Mouse (Mus musculus): Measurements from ENCODE around the gene Ambra1. TPM values are rescaled to one million over a fixed set of nuclear protein-coding genes. Genes with fewer than 3 reads are reported as not detected.

Ambra1 gene
- polyA plus RNA-seq, 1 experiment from 2014 or later = 7.3 TPM

DNA sequence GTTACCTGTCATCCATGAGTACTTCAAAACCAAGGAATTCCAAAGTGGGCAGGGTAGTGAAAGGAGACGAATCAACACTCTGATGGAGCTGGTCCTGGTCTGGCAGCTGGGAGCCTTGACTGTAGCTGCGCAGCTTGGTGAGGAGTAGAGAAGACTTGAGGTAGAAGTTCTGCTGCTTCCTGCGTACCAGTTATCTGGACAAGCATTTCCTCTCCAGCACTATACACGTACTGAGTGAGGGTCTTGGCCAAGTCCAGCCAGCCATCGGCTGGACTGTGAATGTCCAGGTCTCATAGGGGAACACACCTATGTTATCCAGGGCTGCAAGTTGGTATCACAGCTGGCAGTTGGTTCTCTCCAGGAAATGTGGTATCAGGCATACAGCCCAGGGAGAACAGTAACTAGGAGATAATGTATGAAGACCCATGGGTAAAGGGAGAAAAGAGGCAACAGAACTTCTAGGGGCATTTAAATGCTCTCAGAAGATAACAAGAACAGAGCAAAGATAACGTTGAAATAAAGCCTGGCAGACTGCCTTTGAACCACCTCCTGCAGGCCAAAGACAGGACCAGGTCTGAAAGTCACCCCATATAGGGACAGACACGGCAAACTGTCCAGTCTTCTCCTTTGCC is 186.5 kb downstream of the Ambra1 start:
- ATAC-seq = no peak
- WGBS = 85% methylated on average over 7 of the region's 7 CpGs
- no peaks in the 10 kb centered on the region for H3K9me3 ChIP-seq (ENCODE audit: low read length)
- H3K9ac ChIP-seq (replicated peaks; ENCODE audit: low read depth) = no peak overlapping the region
- peaks cover 42% of the 10 kb centered on the region for H3K36me3 ChIP-seq (ENCODE audit: insufficient read depth, low read length)
- H3K4me3 ChIP-seq (ENCODE audit: low read depth, low read length) = no peak overlapping the region
- H3K4me2 ChIP-seq (replicated peaks; ENCODE audit: low read depth, low read length) = no peak overlapping the region
- no peak overlapping the region for H3K27ac ChIP-seq (ENCODE audit: low read length)
- no peak for DNase-seq (ENCODE audit: low spot score)
- no peak for TF ChIP-seq CTCF (IDR thresholded peaks at IDR 0.05)
- no peak for TF ChIP-seq EP300 (IDR thresholded peaks at IDR 0.05)
- H3K4me1 ChIP-seq (ENCODE audit: insufficient read depth, low read depth, low read length) = no peaks in the 10 kb centered on the region
- H3K27me3 ChIP-seq (replicated peaks; ENCODE audit: insufficient read depth, low read length) = peaks cover 10% of the 10 kb centered on the region; the same call in 1 of the 2 replicates

DNA sequence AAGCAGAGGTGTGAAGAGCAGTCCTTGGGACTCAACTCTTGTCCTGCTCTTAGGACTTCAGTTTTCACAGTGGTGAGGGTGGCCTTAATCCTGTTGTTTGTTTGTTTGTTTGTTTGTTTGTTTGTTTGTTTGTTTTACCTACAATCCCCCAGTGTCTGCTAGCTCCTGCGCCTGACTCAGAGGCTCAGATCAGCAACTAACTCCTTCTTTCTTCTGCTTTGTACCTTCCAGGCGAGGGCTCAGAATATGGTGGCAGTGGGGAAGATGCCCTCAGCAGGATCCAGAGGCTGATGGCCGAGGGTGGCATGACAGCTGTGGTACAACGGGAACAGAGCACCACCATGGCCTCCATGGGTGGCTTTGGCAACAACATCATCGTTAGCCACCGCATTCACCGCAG is 187.2 kb downstream of the Ambra1 start:
- Histone ChIP-seq H3K9me3 (ENCODE audit: low read length) (no peaks in the 10 kb centered on the region), H3K36me3 (ENCODE audit: insufficient read depth, low read length) (peaks cover 36% of the 10 kb centered on the region)
- TF ChIP-seq EP300 (IDR thresholded peaks at IDR 0.05) = no peak
- no peak for TF ChIP-seq CTCF (IDR thresholded peaks at IDR 0.05)

DNA sequence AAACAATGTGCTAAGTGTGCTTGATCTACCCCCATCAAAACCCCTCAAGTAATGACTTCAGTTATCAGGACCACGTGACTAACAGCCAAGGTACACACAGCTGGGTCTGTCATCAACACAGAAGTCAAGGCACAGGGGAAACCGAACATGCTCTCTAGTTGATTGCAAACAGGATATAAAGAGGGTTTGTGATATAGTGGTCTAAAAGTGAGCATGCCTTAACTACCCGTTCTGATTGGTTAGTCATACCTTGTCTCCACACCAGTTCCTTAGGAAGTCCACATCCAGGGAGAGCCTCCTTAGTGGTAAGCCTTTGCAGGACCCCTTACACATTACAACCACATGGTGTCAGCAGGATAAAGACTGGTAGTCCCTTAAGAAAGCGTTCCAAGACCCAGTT is 190.2 kb downstream of the Ambra1 start:
- Histone ChIP-seq H3K36me3 (ENCODE audit: insufficient read depth, low read length) (peaks cover 19% of the 10 kb centered on the region; the same call in 1 of the 2 replicates), H3K4me2 (replicated peaks; ENCODE audit: low read depth, low read length) (no peak overlapping the region), H3K4me1 (ENCODE audit: insufficient read depth, low read depth, low read length) (peaks cover 12% of the 10 kb centered on the region), H3K4me3 (ENCODE audit: low read depth, low read length) (no peak overlapping the region), H3K27ac (ENCODE audit: low read length) (no peak overlapping the region), H3K9me3 (ENCODE audit: low read length) (no peaks in the 10 kb centered on the region), H3K9ac (replicated peaks; ENCODE audit: low read depth) (no peak overlapping the region), H3K27me3 (replicated peaks; ENCODE audit: insufficient read depth, low read length) (peaks cover 36% of the 10 kb centered on the region)
- WGBS = 46% methylated on average over 4 of the region's 4 CpGs
- ATAC-seq (no peak), DNase-seq (ENCODE audit: low spot score) (no peak)
- TF ChIP-seq EP300 (IDR thresholded peaks at IDR 0.05) (no peak), CTCF (IDR thresholded peaks at IDR 0.05) (no peak)

More for the DNA sequence above, 187.2 kb downstream of the Ambra1 start:
- ATAC-seq (no peak), DNase-seq (ENCODE audit: low spot score) (no peak)
- peaks cover 17% of the 10 kb centered on the region for H3K27me3 ChIP-seq (replicated peaks; ENCODE audit: insufficient read depth, low read length)
- H3K9ac ChIP-seq (replicated peaks; ENCODE audit: low read depth) = no peak overlapping the region
- no peak overlapping the region for H3K27ac ChIP-seq (ENCODE audit: low read length)
- H3K4me3 ChIP-seq (ENCODE audit: low read depth, low read length) = no peak overlapping the region
- WGBS = 89% methylated on average over 7 of the region's 7 CpGs
- H3K4me1 ChIP-seq (ENCODE audit: insufficient read depth, low read depth, low read length) = peaks cover 5% of the 10 kb centered on the region; the same call in 1 of the 2 replicates
- H3K4me2 ChIP-seq (replicated peaks; ENCODE audit: low read depth, low read length) = no peak overlapping the region

DNA sequence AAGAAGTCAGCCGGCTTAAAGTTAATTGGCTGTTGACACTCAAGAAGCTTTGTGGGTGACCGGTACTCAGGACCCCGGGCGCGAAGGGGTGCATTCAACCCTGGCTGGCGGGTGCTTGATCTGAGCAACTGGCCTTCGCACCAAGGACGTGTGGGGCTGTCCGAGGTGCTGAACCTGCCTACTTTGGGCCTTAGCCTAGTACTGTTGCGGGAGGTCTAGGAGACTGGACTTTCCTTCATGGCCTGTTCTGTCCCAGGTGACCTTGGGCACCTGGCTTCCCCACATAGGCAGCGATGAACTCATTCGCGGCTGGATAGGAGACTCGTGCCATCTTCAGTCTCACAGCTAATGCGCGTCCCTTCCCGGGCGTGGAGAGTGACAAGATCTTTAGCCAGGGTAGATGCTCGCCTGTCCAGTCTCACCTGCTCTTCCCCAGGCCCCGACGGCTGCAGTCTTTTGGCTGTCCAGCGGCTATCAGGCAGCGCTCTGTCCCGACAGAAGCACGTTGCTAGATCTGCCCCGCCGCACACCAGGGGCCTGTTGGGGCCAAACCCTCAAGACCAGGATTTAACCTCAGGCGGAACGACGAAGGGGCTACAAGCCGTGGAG is 191.4 kb downstream of the Ambra1 start:
- peaks cover 36% of the 10 kb centered on the region for H3K27me3 ChIP-seq (replicated peaks; ENCODE audit: insufficient read depth, low read length)
- peak; percentile 67 for ATAC-seq
- H3K27ac ChIP-seq (ENCODE audit: low read length) = no peak overlapping the region
- H3K9ac ChIP-seq (replicated peaks; ENCODE audit: low read depth) = no peak overlapping the region
- peak overlapping the region; percentile 69 for H3K4me2 ChIP-seq (replicated peaks; ENCODE audit: low read depth, low read length)
- 3% methylated on average over 31 of the region's 31 CpGs for WGBS
- peaks cover 19% of the 10 kb centered on the region; the same call in 1 of the 2 replicates for H3K36me3 ChIP-seq (ENCODE audit: insufficient read depth, low read length)
- peak; percentile 75 for DNase-seq (ENCODE audit: low spot score)
- no peaks in the 10 kb centered on the region for H3K9me3 ChIP-seq (ENCODE audit: low read length)
- TF ChIP-seq EP300 (IDR thresholded peaks at IDR 0.05) (no peak), CTCF (IDR thresholded peaks at IDR 0.05) (no peak)
- H3K4me3 ChIP-seq (ENCODE audit: low read depth, low read length) = peak overlapping the region; percentile 43
- peaks cover 12% of the 10 kb centered on the region for H3K4me1 ChIP-seq (ENCODE audit: insufficient read depth, low read depth, low read length)

DNA sequence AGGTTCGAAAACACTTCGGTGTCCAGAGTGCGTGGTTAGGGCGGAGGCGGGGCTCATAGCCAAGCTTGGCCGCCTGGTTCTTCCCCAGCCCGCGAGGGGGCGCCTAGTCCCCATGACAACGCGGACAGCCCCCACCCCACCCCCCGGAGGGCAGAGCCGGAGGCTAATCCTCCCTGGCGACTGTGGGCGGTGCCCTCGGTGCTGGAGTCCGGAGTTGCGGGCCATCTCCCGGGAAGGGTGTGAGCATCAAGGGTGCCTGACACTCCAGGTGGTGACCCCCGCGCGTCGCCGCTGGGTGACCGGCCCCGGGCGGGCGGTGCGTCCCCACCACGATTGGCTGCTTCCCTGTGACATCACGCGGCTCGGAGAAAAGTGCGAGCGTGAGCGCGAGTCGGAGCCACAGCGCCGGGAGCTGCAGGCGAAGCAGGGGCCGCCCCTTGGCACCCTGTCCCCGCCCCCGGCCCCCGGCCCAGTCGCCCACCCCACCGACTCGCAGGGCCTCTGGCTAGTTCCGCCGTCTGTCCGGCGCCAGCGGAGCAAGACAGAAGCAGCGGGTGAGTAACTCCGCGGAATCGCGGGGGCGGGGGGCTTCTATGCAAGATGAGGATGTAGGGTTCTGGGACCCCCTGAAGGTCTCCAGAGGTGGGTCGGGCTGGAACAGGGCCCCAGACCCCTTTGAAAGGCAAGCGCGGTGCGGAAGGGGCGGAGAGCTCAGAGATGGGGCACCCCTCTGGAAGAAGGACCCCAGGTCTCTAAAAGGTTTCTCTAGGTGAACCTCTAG is 192.0 kb downstream of the Ambra1 start:
- Histone ChIP-seq H3K27ac (ENCODE audit: low read length) (no peak overlapping the region), H3K36me3 (ENCODE audit: insufficient read depth, low read length) (peaks cover 15% of the 10 kb centered on the region; the same call in 1 of the 2 replicates), H3K9ac (replicated peaks; ENCODE audit: low read depth) (no peak overlapping the region), H3K27me3 (replicated peaks; ENCODE audit: insufficient read depth, low read length) (peaks cover 36% of the 10 kb centered on the region), H3K4me1 (ENCODE audit: insufficient read depth, low read depth, low read length) (peaks cover 12% of the 10 kb centered on the region), H3K4me2 (replicated peaks; ENCODE audit: low read depth, low read length) (peak overlapping the region; percentile 69), H3K9me3 (ENCODE audit: low read length) (no peaks in the 10 kb centered on the region), H3K4me3 (ENCODE audit: low read depth, low read length) (peak overlapping the region; percentile 43)
- ATAC-seq = peak; percentile 56
- WGBS = 1% methylated on average over 55 of the region's 64 CpGs
- peak; percentile 58 for DNase-seq (ENCODE audit: low spot score)
- no peak for TF ChIP-seq EP300 (IDR thresholded peaks at IDR 0.05)
- TF ChIP-seq CTCF (IDR thresholded peaks at IDR 0.05) = peak; percentile 65

All from lung, postnatal 0 days (tissue).